Mouse (Mus musculus): ENCODE measurements around the gene Galnt12. TPM values are rescaled to one million over a fixed set of nuclear protein-coding genes. Genes with fewer than 3 reads are reported as not detected.

The Galnt12 gene
- polyA plus RNA-seq, 1 experiment: 2.4 TPM

DNA sequence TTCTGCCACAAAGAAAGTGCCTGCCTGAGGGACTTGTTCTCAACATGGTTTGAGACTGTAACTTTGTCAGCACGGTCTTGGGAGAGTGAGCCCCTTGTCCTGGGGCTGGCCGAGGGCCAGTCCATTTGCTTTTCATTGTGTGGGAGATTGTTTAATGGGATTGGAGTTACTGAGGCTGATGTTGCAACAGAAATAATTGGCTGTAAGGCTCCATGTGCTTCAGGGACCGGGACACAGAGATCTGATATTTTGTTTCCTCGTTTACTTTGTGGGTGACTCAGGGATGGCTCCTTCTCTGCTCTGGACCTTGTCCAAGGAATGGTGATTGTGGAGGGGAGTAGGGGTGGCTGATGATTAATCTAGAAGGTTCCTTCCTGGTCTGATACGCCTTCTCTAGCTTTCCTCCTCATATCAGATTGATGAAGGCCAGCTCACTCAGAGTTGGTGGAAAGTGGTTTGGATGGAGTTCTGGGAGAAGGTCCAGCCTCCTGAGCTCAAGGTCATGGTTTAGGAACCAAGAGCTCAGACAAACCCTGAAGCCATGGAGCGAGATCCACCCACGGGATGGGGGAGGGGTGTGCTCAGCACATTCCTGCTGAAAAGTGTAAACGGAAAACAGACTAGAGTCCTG, 60.0 kb downstream of the Galnt12 start:
- no peaks in the 10 kb centered on the region for H3K27me3 ChIP-seq (ENCODE audit: control insufficient read depth, insufficient read depth, low read length)
- no peaks in the 10 kb centered on the region for H3K36me3 ChIP-seq (ENCODE audit: control insufficient read depth, insufficient read depth, low read length)
- H3K27ac ChIP-seq (ENCODE audit: control insufficient read depth, insufficient read depth, low read depth, low read length): peak overlapping the region; percentile 65
- no peak overlapping the region for H3K4me3 ChIP-seq (ENCODE audit: control insufficient read depth, low read depth, low read length)
- H3K4me1 ChIP-seq (ENCODE audit: control insufficient read depth, insufficient read depth, low read length): peaks cover 4% of the 10 kb centered on the region
- TF ChIP-seq POLR2A (IDR thresholded peaks at IDR 0.05; ENCODE audit: control insufficient read depth, low read depth, low read length) (no peak), CTCF (IDR thresholded peaks at IDR 0.05; ENCODE audit: control insufficient read depth, insufficient read depth, insufficient replicate concordance, low read depth, low read length) (no peak)

- Histone ChIP-seq H3K4me3 (ENCODE audit: control insufficient read depth, low read depth, low read length) (no peak overlapping the region), H3K27me3 (ENCODE audit: control insufficient read depth, insufficient read depth, low read length) (no peaks in the 10 kb centered on the region), H3K27ac (ENCODE audit: control insufficient read depth, insufficient read depth, low read depth, low read length) (no peak overlapping the region), H3K36me3 (ENCODE audit: control insufficient read depth, insufficient read depth, low read length) (no peaks in the 10 kb centered on the region), H3K4me1 (ENCODE audit: control insufficient read depth, insufficient read depth, low read length) (no peaks in the 10 kb centered on the region; the same call in 1 of the 2 replicates)
- TF ChIP-seq POLR2A (IDR thresholded peaks at IDR 0.05; ENCODE audit: control insufficient read depth, low read depth, low read length) (no peak), CTCF (IDR thresholded peaks at IDR 0.05; ENCODE audit: control insufficient read depth, insufficient read depth, insufficient replicate concordance, low read depth, low read length) (no peak)
These were observed 69.5 kb downstream of the Galnt12 start for GRCm38 (mm10) chr4:47161103-47161755.

DNA sequence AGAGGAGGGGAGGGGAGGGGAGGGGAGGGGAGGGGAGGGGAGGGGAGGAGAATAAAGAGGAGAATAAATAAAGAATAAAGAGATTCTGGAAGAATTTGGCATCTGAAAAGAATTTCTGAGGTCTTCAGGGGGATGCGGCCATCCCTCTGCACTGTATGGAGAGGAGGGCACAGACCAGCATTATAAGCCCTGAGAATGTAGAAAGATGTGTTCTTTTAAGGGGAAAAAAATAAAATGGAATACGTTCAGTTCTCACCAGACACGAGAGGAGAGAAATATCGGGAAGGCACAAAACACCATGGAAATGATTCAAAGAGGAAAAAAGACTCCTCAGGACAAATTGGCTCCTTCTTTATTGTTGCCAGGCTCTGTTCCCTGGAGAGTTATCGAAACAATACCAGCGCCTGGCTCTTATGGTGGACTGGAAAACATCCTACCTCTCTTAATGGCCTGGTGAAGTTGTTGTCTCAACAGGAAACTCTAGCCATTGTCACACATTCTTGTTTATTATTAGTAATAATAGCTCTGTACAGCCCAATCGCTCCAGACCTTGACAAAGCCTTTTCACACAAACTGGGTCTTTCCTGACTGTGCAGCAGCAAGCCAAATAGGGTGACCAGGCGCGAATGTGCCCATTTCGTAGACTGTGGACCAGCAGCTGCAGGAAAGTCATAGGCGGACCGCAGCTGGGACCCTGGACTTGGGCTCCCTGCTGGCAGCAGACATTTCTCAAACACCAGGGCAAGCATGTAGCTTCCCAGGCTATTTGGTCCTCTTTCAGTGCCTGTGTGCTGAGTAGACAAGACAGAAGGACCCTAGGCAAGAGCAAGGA, 70.3 kb downstream of the Galnt12 start:
- H3K27ac ChIP-seq (ENCODE audit: control insufficient read depth, insufficient read depth, low read depth, low read length): no peak overlapping the region
- no peak overlapping the region for H3K4me3 ChIP-seq (ENCODE audit: control insufficient read depth, low read depth, low read length)
- no peaks in the 10 kb centered on the region; the same call in 1 of the 2 replicates for H3K4me1 ChIP-seq (ENCODE audit: control insufficient read depth, insufficient read depth, low read length)
- TF ChIP-seq CTCF (IDR thresholded peaks at IDR 0.05; ENCODE audit: control insufficient read depth, insufficient read depth, insufficient replicate concordance, low read depth, low read length) (no peak), POLR2A (IDR thresholded peaks at IDR 0.05; ENCODE audit: control insufficient read depth, low read depth, low read length) (no peak)
- H3K36me3 ChIP-seq (ENCODE audit: control insufficient read depth, insufficient read depth, low read length): no peaks in the 10 kb centered on the region
- H3K27me3 ChIP-seq (ENCODE audit: control insufficient read depth, insufficient read depth, low read length): no peaks in the 10 kb centered on the region

- TF ChIP-seq POLR2A (IDR thresholded peaks at IDR 0.05; ENCODE audit: control insufficient read depth, low read depth, low read length): no peak
- no peak for TF ChIP-seq CTCF (IDR thresholded peaks at IDR 0.05; ENCODE audit: control insufficient read depth, insufficient read depth, insufficient replicate concordance, low read depth, low read length)
- H3K27me3 ChIP-seq (ENCODE audit: control insufficient read depth, insufficient read depth, low read length): no peaks in the 10 kb centered on the region
These were observed 80.6 kb downstream of the Galnt12 start for GRCm38 (mm10) chr4:47172314-47172713.

More at GRCm38 (mm10) chr4:47172314-47172713, 80.6 kb downstream of the Galnt12 start:
- H3K4me3 ChIP-seq (ENCODE audit: control insufficient read depth, low read depth, low read length): no peak overlapping the region
- no peak overlapping the region for H3K27ac ChIP-seq (ENCODE audit: control insufficient read depth, insufficient read depth, low read depth, low read length)
- no peaks in the 10 kb centered on the region for H3K36me3 ChIP-seq (ENCODE audit: control insufficient read depth, insufficient read depth, low read length)
- H3K4me1 ChIP-seq (ENCODE audit: control insufficient read depth, insufficient read depth, low read length): no peaks in the 10 kb centered on the region

Other genes with a start within 250 kb of the Galnt12 start
- 3.2 and 4.1 TPM in 2 replicates for gene Gabbr2, start 100.0 kb upstream of the Galnt12 start, polyA plus RNA-seq (2012; rRNA removed)
- gene Anks6, start 34.5 kb upstream of the Galnt12 start, polyA plus RNA-seq (2012; rRNA removed): 4.3 and 6.2 TPM in 2 replicates
- gene Col15a1, start 116.3 kb downstream of the Galnt12 start, polyA plus RNA-seq (2012; rRNA removed): 30.0 and 34.7 TPM in 2 replicates

All from testis, adult 2 months (tissue).